Mouse (Mus musculus): ENCODE measurements around the gene Agl.

- TF ChIP-seq CTCF (IDR thresholded peaks at IDR 0.05; ENCODE audit: low read depth): no peak
- no peak for TF ChIP-seq EP300 (optimal IDR thresholded peaks at IDR 0.05)
These were observed 26.3 kb upstream of the Agl start for GRCm38 (mm10) chr3:116834241-116834640.

Measured in stomach, postnatal 0 days (tissue).